Mouse (Mus musculus) olfactory bulb, adult 2 months (tissue): ENCODE data around the gene Fam53b. TPM values are rescaled to one million over a fixed set of nuclear protein-coding genes. Genes with fewer than 3 reads are reported as not detected.

Experiments used
- H3K27ac ChIP-seq: fragments of 200-500 bp; 2 replicates; pipeline ENCODE4 v1.5.1; 2012; ENCODE audit warnings: low read depth, low read length; ENCODE audit not compliant: insufficient read depth
- H3K4me1 ChIP-seq: fragments of 200-500 bp; 2 replicates; pipeline ENCODE4 v1.6.1; 2012; ENCODE audit warnings: low read length; ENCODE audit not compliant: control insufficient read depth, insufficient read depth
- H3K4me3 ChIP-seq: fragments of 200-500 bp; 2 replicates; pipeline ENCODE4 v1.5.1; 2012; ENCODE audit warnings: mild to moderate bottlenecking, low read depth, low read length, moderate library complexity; ENCODE audit not compliant: insufficient read depth
- CTCF ChIP-seq: fragments of 200-500 bp; IDR thresholded peaks from 2 replicates; pipeline ENCODE4 v1.5.1; 2012; ENCODE audit warnings: low read depth, mild to moderate bottlenecking, low read length, moderate library complexity; ENCODE audit not compliant: insufficient read depth
- POLR2A ChIP-seq: fragments of 200-500 bp; IDR thresholded peaks from 2 replicates; pipeline ENCODE4 v1.6.1; 2012; ENCODE audit warnings: mild to moderate bottlenecking, low read depth, low read length, moderate library complexity; ENCODE audit not compliant: insufficient read depth
- WGBS: fragments of 180-500 bp; shearing (Covaris S2); methylation state at CpG from one replicate; pipeline ENCODE4 v1.1.7; 2018; 5-methylcytosine and 5-hydroxymethylcytosine counted together
- polyA plus RNA-seq: library from polyadenylated mRNA; stranded (reverse); fragments of >200 nt; gene quantifications from 2 replicates; pipeline ENCODE4 v1.2.4, GENCODE M21; 2012; ENCODE audit warnings: low replicate concordance; ENCODE audit not compliant: missing spikeins, insufficient read depth, insufficient read length

Gene Fam53b
- polyA plus RNA-seq, 1 experiment: not detected

- H3K27ac ChIP-seq: peak overlapping the region; percentile 61
Observed at GRCm38 (mm10) chr7:132702492-132703070, 111.1 kb downstream of the Fam53b start.

GRCm38 (mm10) chr7:132702024-132702423 is 111.7 kb downstream of the Fam53b start:
- TF ChIP-seq POLR2A: no peak
- no peak for TF ChIP-seq CTCF
- H3K27ac ChIP-seq: peak overlapping the region; percentile 61
- H3K4me3 ChIP-seq: no peak overlapping the region
- H3K4me1 ChIP-seq: peaks cover 54% of the 10 kb centered on the region
- 84% methylated on average over 3 of the region's 3 CpGs for WGBS

More at GRCm38 (mm10) chr7:132702492-132703070, 111.1 kb downstream of the Fam53b start:
- WGBS: 43% methylated on average over 5 of the region's 5 CpGs
- no peak overlapping the region for H3K4me3 ChIP-seq
- no peak for TF ChIP-seq CTCF
- TF ChIP-seq POLR2A: no peak
- H3K4me1 ChIP-seq: peaks cover 52% of the 10 kb centered on the region

- 70% methylated on average over 3 of the region's 3 CpGs for WGBS
- Histone ChIP-seq H3K27ac (peak overlapping the region; percentile 61; the same call in 1 of the 2 replicates), H3K4me3 (no peak overlapping the region), H3K4me1 (peaks cover 54% of the 10 kb centered on the region)
- no peak for TF ChIP-seq POLR2A
- TF ChIP-seq CTCF: no peak
Observed at GRCm38 (mm10) chr7:132701412-132701811, 112.3 kb downstream of the Fam53b start.

- TF ChIP-seq CTCF (no peak), POLR2A (no peak)
- H3K4me1 ChIP-seq: peaks cover 51% of the 10 kb centered on the region
- H3K27ac ChIP-seq: 0 out of 2 replicates have a peak overlapping the region, but pooled peaks have one; percentile 26
- no peak overlapping the region for H3K4me3 ChIP-seq
- WGBS: 65% methylated on average over 4 of the region's 4 CpGs
Observed at GRCm38 (mm10) chr7:132700107-132700506, 113.6 kb downstream of the Fam53b start.

GRCm38 (mm10) chr7:132699639-132700038 is 114.0 kb downstream of the Fam53b start:
- peaks cover 50% of the 10 kb centered on the region for H3K4me1 ChIP-seq
- TF ChIP-seq POLR2A: no peak
- no peak for TF ChIP-seq CTCF
- no peak overlapping the region for H3K4me3 ChIP-seq
- H3K27ac ChIP-seq: 0 out of 2 replicates have a peak overlapping the region, but pooled peaks have one; percentile 26

- no peak overlapping the region for H3K4me3 ChIP-seq
- H3K4me1 ChIP-seq: peaks cover 47% of the 10 kb centered on the region
- 85% methylated on average over 4 of the region's 4 CpGs for WGBS
- TF ChIP-seq POLR2A (no peak), CTCF (no peak)
- H3K27ac ChIP-seq: no peak overlapping the region
Observed at GRCm38 (mm10) chr7:132699165-132699564, 114.5 kb downstream of the Fam53b start.

- WGBS: 80% methylated on average over 4 of the region's 4 CpGs
Observed at GRCm38 (mm10) chr7:132698737-132699136, 114.9 kb downstream of the Fam53b start.

GRCm38 (mm10) chr7:132697258-132697796 is 116.4 kb downstream of the Fam53b start:
- 86% methylated on average over 8 of the region's 8 CpGs for WGBS
- H3K27ac ChIP-seq: no peak overlapping the region
- TF ChIP-seq POLR2A (no peak), CTCF (no peak)
- peaks cover 38% of the 10 kb centered on the region for H3K4me1 ChIP-seq
- H3K4me3 ChIP-seq: no peak overlapping the region

More at GRCm38 (mm10) chr7:132698737-132699136, 114.9 kb downstream of the Fam53b start:
- Histone ChIP-seq H3K4me1 (peaks cover 44% of the 10 kb centered on the region), H3K27ac (no peak overlapping the region), H3K4me3 (no peak overlapping the region)
- TF ChIP-seq POLR2A: no peak
- no peak for TF ChIP-seq CTCF

- H3K27ac ChIP-seq: no peak overlapping the region
- TF ChIP-seq CTCF: no peak
- TF ChIP-seq POLR2A: no peak
- WGBS: 96% methylated on average over 2 of the region's 2 CpGs
- H3K4me3 ChIP-seq: no peak overlapping the region
- H3K4me1 ChIP-seq: peaks cover 15% of the 10 kb centered on the region
Observed at GRCm38 (mm10) chr7:132693561-132693960, 120.1 kb downstream of the Fam53b start.

- WGBS: 51% methylated on average over 9 of the region's 9 CpGs
- H3K27ac ChIP-seq: no peak overlapping the region
- H3K4me3 ChIP-seq: no peak overlapping the region
- TF ChIP-seq CTCF (no peak), POLR2A (no peak)
- H3K4me1 ChIP-seq: peaks cover 23% of the 10 kb centered on the region
Observed at GRCm38 (mm10) chr7:132692719-132693118, 121.0 kb downstream of the Fam53b start.
